Mouse (Mus musculus) thymus, postnatal 36 days (tissue): ENCODE measurements around the gene Selp.

Experiments used
- DNase-seq, 2 experiments: peaks; one replicate each; pipeline ENCODE4 v3.0.0; 2022; ENCODE audit warnings: mixed read lengths in 2 of 2

Selp gene

GRCm38 (mm10) chr1:164184142-164184870, 69.2 kb downstream of the Selp start:
- DNase-seq: peak; percentile 7 to 32

- no peak for DNase-seq
These were observed 69.8 kb downstream of the Selp start for GRCm38 (mm10) chr1:164184871-164185223.

GRCm38 (mm10) chr1:164185316-164185715, 70.3 kb downstream of the Selp start:
- no peak for DNase-seq

DNA sequence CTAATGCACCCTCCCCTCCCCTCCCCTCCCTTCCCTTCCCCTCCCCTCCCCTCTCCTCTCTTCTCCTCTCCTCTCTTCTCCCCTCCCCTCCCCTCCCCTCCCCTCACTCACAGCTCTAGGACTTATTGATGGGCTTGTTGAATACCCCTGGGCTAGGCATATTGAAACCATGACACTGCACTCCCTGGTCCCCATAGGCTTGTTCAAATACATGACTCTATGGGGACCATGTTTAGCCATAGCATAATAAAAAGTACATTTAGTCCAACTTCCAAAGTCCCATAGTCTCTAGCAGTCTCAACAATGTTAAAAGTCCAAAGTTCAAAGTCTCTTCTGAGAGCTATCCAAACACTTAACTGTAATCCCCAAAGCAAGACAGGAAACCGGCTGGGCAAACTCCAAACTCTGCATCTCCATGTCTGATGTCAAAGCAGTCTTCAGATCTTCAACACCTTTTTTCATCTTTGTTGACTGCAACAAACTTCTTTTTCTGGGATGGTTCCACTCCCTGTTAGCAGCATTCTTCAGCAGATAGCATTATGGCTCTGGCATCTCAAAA, 72.0 kb downstream of the Selp start:
- no peak for DNase-seq

- no peak for DNase-seq
These were observed 84.5 kb downstream of the Selp start for GRCm38 (mm10) chr1:164199551-164199950.
